Mouse (Mus musculus) E14TG2a.4 (cell line): Measurements from ENCODE around the gene Lrp3.

Experiments used
- H3K27me3 ChIP-seq: 2 replicates; pipeline ENCODE4 v1.6.1; 2014; ENCODE audit warnings: low read length, control low read depth; ENCODE audit not compliant: insufficient read depth
- H3K36me3 ChIP-seq: 2 replicates; pipeline ENCODE4 v1.6.1; 2014; ENCODE audit warnings: low read length, control low read depth; ENCODE audit not compliant: insufficient read depth
- H3K4me1 ChIP-seq: replicated peaks from 2 replicates; pipeline ENCODE4 v1.6.1; 2014; ENCODE audit warnings: low read depth, low read length, control low read depth
- H3K4me3 ChIP-seq: replicated peaks from 2 replicates; pipeline ENCODE4 v1.5.1; 2014; ENCODE audit warnings: mild to moderate bottlenecking, low read length
- H3K9me3 ChIP-seq: 2 replicates; pipeline ENCODE4 v1.6.1; 2014; ENCODE audit warnings: low read length, control low read depth
- CTCF ChIP-seq: conservative IDR thresholded peaks from 2 replicates; pipeline ENCODE4 v1.5.1; 2014; ENCODE audit warnings: low read length
- NANOG ChIP-seq: IDR thresholded peaks from 2 replicates; pipeline ENCODE4 v1.6.1; 2014; ENCODE audit warnings: borderline replicate concordance, low read length, mixed read lengths
- POU5F1 ChIP-seq: IDR thresholded peaks from 2 replicates; pipeline ENCODE4 v1.6.1; 2014; ENCODE audit warnings: low read length, borderline replicate concordance

The Lrp3 gene

GRCm38 (mm10) chr7:35162443-35162842 is 52.9 kb downstream of the Lrp3 start:
- TF ChIP-seq POU5F1 (no peak), NANOG (no peak), CTCF (no peak)
- peaks cover 63% of the 10 kb centered on the region for H3K27me3 ChIP-seq
- no peaks in the 10 kb centered on the region for H3K36me3 ChIP-seq
- peaks cover 12% of the 10 kb centered on the region; the same call in 1 of the 2 replicates for H3K9me3 ChIP-seq
- no peak overlapping the region for H3K4me3 ChIP-seq
- H3K4me1 ChIP-seq: peaks cover 3% of the 10 kb centered on the region

- Histone ChIP-seq H3K4me3 (no peak overlapping the region), H3K27me3 (peaks cover 70% of the 10 kb centered on the region), H3K9me3 (peaks cover 12% of the 10 kb centered on the region; the same call in 1 of the 2 replicates), H3K36me3 (no peaks in the 10 kb centered on the region), H3K4me1 (no peaks in the 10 kb centered on the region)
- no peak for TF ChIP-seq NANOG
- no peak for TF ChIP-seq POU5F1
- no peak for TF ChIP-seq CTCF
Observed at GRCm38 (mm10) chr7:35157512-35157911, 57.8 kb downstream of the Lrp3 start.

GRCm38 (mm10) chr7:35156561-35157477 is 58.5 kb downstream of the Lrp3 start:
- Histone ChIP-seq H3K4me1 (no peaks in the 10 kb centered on the region), H3K9me3 (peaks cover 12% of the 10 kb centered on the region; the same call in 1 of the 2 replicates), H3K4me3 (no peak overlapping the region), H3K27me3 (peaks cover 69% of the 10 kb centered on the region), H3K36me3 (no peaks in the 10 kb centered on the region)
- TF ChIP-seq POU5F1 (no peak), NANOG (no peak), CTCF (no peak)

- no peaks in the 10 kb centered on the region for H3K4me1 ChIP-seq
- no peaks in the 10 kb centered on the region for H3K36me3 ChIP-seq
- no peak overlapping the region for H3K4me3 ChIP-seq
- TF ChIP-seq NANOG (no peak), CTCF (no peak), POU5F1 (no peak)
- H3K27me3 ChIP-seq: peaks cover 62% of the 10 kb centered on the region
- H3K9me3 ChIP-seq: peaks cover 1% of the 10 kb centered on the region; the same call in 1 of the 2 replicates
Observed at GRCm38 (mm10) chr7:35154449-35154848, 60.8 kb downstream of the Lrp3 start.

GRCm38 (mm10) chr7:35150860-35151259 is 64.4 kb downstream of the Lrp3 start:
- peaks cover 8% of the 10 kb centered on the region for H3K4me1 ChIP-seq
- TF ChIP-seq CTCF: no peak
- TF ChIP-seq NANOG: no peak
- no peak for TF ChIP-seq POU5F1
- peaks cover 37% of the 10 kb centered on the region for H3K27me3 ChIP-seq

More at GRCm38 (mm10) chr7:35150860-35151259, 64.4 kb downstream of the Lrp3 start:
- no peaks in the 10 kb centered on the region for H3K36me3 ChIP-seq
- H3K4me3 ChIP-seq: no peak overlapping the region
- peaks cover 1% of the 10 kb centered on the region; the same call in 1 of the 2 replicates for H3K9me3 ChIP-seq
